Mouse (Mus musculus) myocyte (in vitro differentiated cells): Measurements from ENCODE around the gene Ddx6.

ENCODE experiments used
- CEBPB ChIP-seq: IDR thresholded peaks from 2 replicates; pipeline ENCODE4 v1.6.1; 2011; ENCODE audit warnings: mild to moderate bottlenecking, moderate library complexity; ENCODE audit not compliant: poor library complexity, insufficient read depth, severe bottlenecking
- E2F4 ChIP-seq: IDR thresholded peaks from one replicate; pipeline ENCODE4 v1.6.1; 2011; ENCODE audit warnings: mild to moderate bottlenecking, control low read depth, moderate library complexity; ENCODE audit not compliant: insufficient read depth
- MAX ChIP-seq: IDR thresholded peaks from one replicate; pipeline ENCODE4 v1.6.1; 2011; ENCODE audit warnings: low read depth, mild to moderate bottlenecking, control low read depth
- MYOG ChIP-seq, 3 experiments: IDR thresholded peaks; one replicate each; pipeline ENCODE4 v1.6.1; 2011; ENCODE audit warnings: control low read depth in 2 of 3, low read depth in 2 of 3, mild to moderate bottlenecking in 2 of 3; ENCODE audit not compliant: insufficient read length in 2 of 3, control insufficient read depth in 1 of 3, insufficient read depth in 1 of 3
- POLR2A ChIP-seq: IDR thresholded peaks from one replicate; pipeline ENCODE4 v1.6.1; 2011; ENCODE audit warnings: low read depth, mild to moderate bottlenecking, control low read depth, moderate library complexity; ENCODE audit not compliant: insufficient read length
- POLR2AphosphoS2 ChIP-seq: IDR thresholded peaks from one replicate; pipeline ENCODE4 v1.6.1; 2011; ENCODE audit warnings: low read depth, control low read depth; ENCODE audit not compliant: insufficient read length
- REST ChIP-seq: IDR thresholded peaks from one replicate; pipeline ENCODE4 v1.6.1; 2011; ENCODE audit warnings: mild to moderate bottlenecking, control low read depth, moderate library complexity; ENCODE audit not compliant: insufficient read depth, insufficient read length
- SRF ChIP-seq: IDR thresholded peaks from one replicate; pipeline ENCODE4 v1.6.1; 2011; ENCODE audit warnings: low read depth; ENCODE audit not compliant: control insufficient read depth, insufficient read length
- TCF12 ChIP-seq: IDR thresholded peaks from one replicate; pipeline ENCODE4 v1.6.1; 2011; ENCODE audit warnings: mild to moderate bottlenecking, control low read depth; ENCODE audit not compliant: poor library complexity, insufficient read depth, severe bottlenecking
- TCF3 ChIP-seq: IDR thresholded peaks from one replicate; pipeline ENCODE4 v1.6.1; 2011; ENCODE audit warnings: low read depth, control low read depth; ENCODE audit not compliant: insufficient read length
- USF1 ChIP-seq: IDR thresholded peaks from one replicate; pipeline ENCODE4 v1.6.1; 2011; ENCODE audit warnings: low read depth, mild to moderate bottlenecking, control low read depth, moderate library complexity

- no peak for TF ChIP-seq POLR2A
- no peak for TF ChIP-seq POLR2AphosphoS2
- TF ChIP-seq CEBPB, result no peak
- no peak for TF ChIP-seq USF1
- no peak for TF ChIP-seq MAX
- TF ChIP-seq SRF, result no peak
- no peak for TF ChIP-seq E2F4
- TF ChIP-seq REST, result no peak
- TF ChIP-seq TCF3, result no peak
- TF ChIP-seq TCF12, result no peak
- no peak for TF ChIP-seq MYOG (IDR thresholded peaks at IDR 0.05; ENCODE audit: control insufficient read depth in 1 of 3, insufficient read depth in 1 of 3, insufficient read length in 2 of 3, low read depth in 2 of 3)
Measured at GRCm38 (mm10) chr9:44683046-44683445, 78.4 kb downstream of the Ddx6 start.
